Mouse (Mus musculus) heart, postnatal 0 days (tissue): ENCODE data around the gene Gm3402.
"Not testable (repeated sequence)": the region's sequence is repeated elsewhere in the genome, so short reads cannot be mapped to it uniquely, and the experiment has no call there.

Experiments
- CTCF ChIP-seq: IDR thresholded peaks from 2 replicates; pipeline ENCODE4 v1.5.1; 2016; ENCODE audit warnings: antibody characterized with exemption, control low read depth, low read depth
- EP300 ChIP-seq: IDR thresholded peaks from 2 replicates; pipeline ENCODE4 v1.6.1; 2016; ENCODE audit warnings: antibody characterized with exemption, low read depth

DNA sequence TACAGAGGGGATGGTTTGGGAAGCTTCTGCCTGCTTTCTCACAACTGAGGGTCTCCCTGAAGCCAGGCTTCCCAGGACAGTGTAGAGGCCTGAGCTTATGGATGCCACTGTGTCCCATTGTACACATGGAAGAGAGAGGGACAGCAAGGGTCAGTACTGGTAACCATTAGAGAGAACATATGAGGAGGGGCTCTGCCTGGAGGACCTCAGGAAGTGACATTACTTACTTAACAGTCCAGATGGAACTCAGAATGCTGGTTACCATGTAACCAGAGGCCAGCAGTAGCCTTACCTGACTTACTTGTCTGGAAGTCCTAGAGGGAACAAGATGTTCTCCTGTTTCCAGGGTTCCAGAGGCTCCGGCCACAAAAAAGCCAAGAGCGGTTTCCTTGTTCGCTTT lies 41.9 kb downstream of the Gm3402 start, which contains the start of gene Gm3415:
- not testable (repeated sequence) for TF ChIP-seq CTCF, EP300
